Mouse (Mus musculus) testis, adult 2 months (tissue): ENCODE measurements around the gene Jund. TPM values are rescaled to one million over a fixed set of nuclear protein-coding genes. Genes with fewer than 3 reads are reported as not detected.

ENCODE experiments used
- H3K27ac ChIP-seq: fragments of 200-500 bp; 2 replicates; pipeline ENCODE4 v1.5.1; 2012; ENCODE audit warnings: low read depth, low read length; ENCODE audit not compliant: control insufficient read depth, insufficient read depth
- H3K27me3 ChIP-seq: fragments of 200-500 bp; 2 replicates; pipeline ENCODE4 v1.6.1; 2012; ENCODE audit warnings: mild to moderate bottlenecking, low read length, moderate library complexity; ENCODE audit not compliant: control insufficient read depth, insufficient read depth
- H3K36me3 ChIP-seq: fragments of 200-500 bp; 2 replicates; pipeline ENCODE4 v1.6.1; 2012; ENCODE audit warnings: mild to moderate bottlenecking, low read length; ENCODE audit not compliant: control insufficient read depth, insufficient read depth
- H3K4me1 ChIP-seq: fragments of 200-500 bp; 2 replicates; pipeline ENCODE4 v1.6.1; 2012; ENCODE audit warnings: low read length; ENCODE audit not compliant: control insufficient read depth, insufficient read depth
- H3K4me3 ChIP-seq: fragments of 200-500 bp; 2 replicates; pipeline ENCODE4 v1.5.1; 2012; ENCODE audit warnings: low read depth, mild to moderate bottlenecking, low read length, moderate library complexity, mixed read lengths; ENCODE audit not compliant: control insufficient read depth
- CTCF ChIP-seq: fragments of 200-500 bp; IDR thresholded peaks from 2 replicates; pipeline ENCODE4 v1.5.1; 2012; ENCODE audit warnings: low read depth, mild to moderate bottlenecking, inconsistent platforms, low read length, moderate library complexity; ENCODE audit not compliant: control insufficient read depth, insufficient read depth, insufficient replicate concordance
- POLR2A ChIP-seq: fragments of 200-500 bp; IDR thresholded peaks from 2 replicates; pipeline ENCODE4 v1.6.1; 2012; ENCODE audit warnings: low read depth, mild to moderate bottlenecking, inconsistent platforms, low read length, moderate library complexity; ENCODE audit not compliant: control insufficient read depth
- polyA plus RNA-seq: library from polyadenylated mRNA; depleted of rRNA; stranded (reverse); fragments of >200 nt; gene quantifications from 2 replicates; pipeline ENCODE4 v1.2.3, GENCODE M21; 2012

Gene Jund
- polyA plus RNA-seq, 1 experiment, result 79.2 TPM

DNA sequence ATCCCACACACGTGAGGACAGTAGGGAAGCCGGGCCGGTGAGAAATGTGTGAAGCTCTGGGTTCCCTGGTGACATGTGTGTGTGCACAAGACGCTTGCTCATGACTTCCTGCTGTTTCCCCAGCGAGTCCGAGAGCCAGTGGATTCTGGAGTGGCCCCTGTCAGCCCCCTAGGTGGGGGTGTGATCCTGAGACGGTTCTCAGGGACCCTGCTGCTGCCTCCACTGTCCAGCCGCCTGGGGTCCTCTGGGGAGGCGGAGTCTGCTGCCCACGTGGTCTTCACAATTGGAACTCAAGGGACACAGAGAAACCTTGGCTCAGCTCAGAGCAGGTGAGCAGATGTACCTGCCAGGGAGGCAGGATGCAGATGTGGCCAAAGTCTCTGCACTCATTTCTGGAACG lies 28.0 kb downstream of the Jund start:
- no peak for TF ChIP-seq POLR2A
- H3K27ac ChIP-seq, result no peak overlapping the region
- H3K4me1 ChIP-seq, result peaks cover 7% of the 10 kb centered on the region
- H3K27me3 ChIP-seq, result no peaks in the 10 kb centered on the region
- H3K4me3 ChIP-seq, result no peak overlapping the region
- no peaks in the 10 kb centered on the region for H3K36me3 ChIP-seq

DNA sequence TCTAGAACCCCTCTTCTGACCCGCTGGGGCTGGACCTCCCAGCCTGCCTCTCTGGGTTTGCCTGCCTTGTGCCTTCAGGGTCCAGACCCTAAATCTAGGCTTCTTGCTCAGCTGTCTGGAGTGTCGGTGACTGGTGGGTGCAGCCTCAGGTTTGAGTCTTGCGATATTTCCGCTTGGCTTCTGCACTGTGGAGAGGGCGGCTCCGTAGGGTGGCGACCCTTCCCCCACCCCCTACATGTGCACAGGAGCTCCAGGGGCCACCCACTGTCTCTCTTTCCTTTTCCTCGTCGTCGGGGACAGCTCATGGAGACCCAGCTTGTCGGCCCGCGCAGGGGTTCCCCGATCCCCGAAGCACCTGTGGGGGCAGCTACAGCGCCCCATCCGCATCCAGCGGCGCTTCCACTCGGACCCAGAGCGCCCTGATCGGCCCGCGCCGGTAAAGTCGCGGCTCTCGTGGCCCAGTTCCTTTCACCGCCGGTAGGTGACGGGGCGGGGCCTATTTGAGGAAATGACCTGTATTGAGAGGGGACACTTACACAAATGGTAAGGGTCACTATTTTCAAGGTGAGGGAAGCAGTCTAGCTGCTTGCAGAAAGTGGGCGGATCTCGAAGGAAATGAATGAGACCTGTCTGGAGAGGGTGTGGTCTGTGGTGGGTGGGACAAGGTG lies 31.2 kb downstream of the Jund start:
- no peak overlapping the region for H3K4me3 ChIP-seq
- TF ChIP-seq CTCF, result no peak
- no peak for TF ChIP-seq POLR2A
- no peak overlapping the region for H3K27ac ChIP-seq
- H3K36me3 ChIP-seq, result no peaks in the 10 kb centered on the region
- no peaks in the 10 kb centered on the region for H3K27me3 ChIP-seq
- H3K4me1 ChIP-seq, result peaks cover 7% of the 10 kb centered on the region

DNA sequence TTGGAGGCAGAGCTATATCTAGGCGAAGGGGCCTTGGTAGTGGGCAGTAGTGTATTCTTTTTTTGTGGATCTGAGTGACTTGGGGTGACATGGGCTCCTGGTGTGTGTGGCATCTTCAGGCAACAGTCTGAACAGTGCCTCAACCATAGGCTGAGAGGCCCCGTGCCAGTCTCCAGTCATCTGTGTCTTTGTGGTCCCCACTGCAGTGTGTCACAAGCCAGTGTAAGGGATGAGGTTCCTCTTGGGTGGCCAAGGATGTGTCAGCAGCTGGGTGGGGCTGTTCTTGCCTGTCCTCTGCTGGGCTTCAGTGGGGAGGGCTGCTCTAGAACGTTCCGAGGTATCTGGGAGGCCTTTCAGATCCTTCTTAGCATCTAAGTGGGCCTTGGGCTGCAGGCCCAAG lies 32.2 kb downstream of the Jund start:
- H3K4me3 ChIP-seq, result no peak overlapping the region
- no peaks in the 10 kb centered on the region for H3K36me3 ChIP-seq
- H3K4me1 ChIP-seq, result peaks cover 7% of the 10 kb centered on the region
- TF ChIP-seq CTCF (no peak), POLR2A (no peak)
- no peaks in the 10 kb centered on the region for H3K27me3 ChIP-seq
- H3K27ac ChIP-seq, result no peak overlapping the region

DNA sequence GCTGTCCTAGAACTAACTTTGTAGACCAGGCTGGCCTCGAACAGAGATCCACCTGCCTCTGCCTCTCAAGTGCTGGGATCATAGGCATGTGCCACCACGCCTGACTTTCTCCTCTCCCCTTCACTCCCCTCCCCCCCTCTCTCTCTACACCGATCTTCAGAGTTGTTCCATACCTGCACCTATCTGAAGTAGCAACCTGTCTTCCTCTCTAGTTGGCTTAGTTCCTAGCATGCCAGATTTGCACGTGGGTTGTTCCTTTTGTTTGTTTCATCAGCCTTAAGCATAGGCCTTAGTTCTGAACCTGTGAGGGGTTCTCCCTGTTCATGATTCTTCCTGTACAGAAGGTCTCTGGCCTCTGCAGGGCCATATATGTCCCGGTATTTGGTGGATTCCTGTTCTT lies 39.0 kb downstream of the Jund start:
- H3K4me3 ChIP-seq, result no peak overlapping the region
- H3K4me1 ChIP-seq, result no peaks in the 10 kb centered on the region; the same call in 1 of the 2 replicates
- no peaks in the 10 kb centered on the region for H3K27me3 ChIP-seq
- H3K36me3 ChIP-seq, result no peaks in the 10 kb centered on the region
- no peak overlapping the region for H3K27ac ChIP-seq
- TF ChIP-seq CTCF, result no peak
- no peak for TF ChIP-seq POLR2A

DNA sequence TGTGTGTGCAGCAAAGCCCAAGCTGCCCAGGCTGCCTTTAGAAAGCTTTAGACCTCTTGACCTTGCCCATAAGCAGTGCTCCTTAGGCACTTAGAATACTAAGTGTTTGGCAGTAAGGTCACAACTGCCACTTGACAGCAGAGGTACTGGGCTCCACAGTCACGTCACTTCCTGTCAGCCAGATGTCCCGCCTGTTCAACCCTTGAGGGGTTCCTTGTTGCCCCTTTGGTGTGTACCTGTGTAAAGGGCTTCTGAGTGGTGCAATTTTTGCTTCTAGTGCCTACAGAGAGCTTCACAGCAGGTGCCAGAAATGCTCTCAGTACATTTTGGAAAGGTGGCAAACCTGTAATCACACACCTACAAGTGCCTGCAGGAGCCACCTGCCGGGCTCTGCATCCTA lies 39.5 kb downstream of the Jund start:
- no peak overlapping the region for H3K27ac ChIP-seq

DNA sequence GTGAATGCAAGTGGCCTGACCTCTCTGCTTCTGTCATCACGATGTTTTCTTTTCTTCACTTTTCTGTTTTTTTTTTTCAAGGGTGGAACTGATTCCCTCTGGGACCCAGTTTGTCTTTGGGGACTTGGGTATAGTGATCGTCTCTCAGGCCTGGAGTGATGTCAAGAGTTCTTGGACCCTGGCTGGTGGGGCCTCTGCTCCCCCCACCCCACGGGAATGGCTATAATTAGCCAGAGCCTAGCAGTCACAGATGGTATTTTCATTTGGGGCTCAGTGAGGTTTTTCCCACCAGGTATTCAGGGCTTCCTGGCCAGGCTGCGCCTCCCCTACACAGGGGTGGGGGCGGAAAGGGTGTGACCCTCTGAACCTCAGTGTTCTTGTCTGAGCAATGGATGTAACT lies 42.9 kb downstream of the Jund start:
- Histone ChIP-seq H3K4me1 (peaks cover 17% of the 10 kb centered on the region), H3K27ac (no peak overlapping the region), H3K4me3 (no peak overlapping the region), H3K36me3 (no peaks in the 10 kb centered on the region), H3K27me3 (no peaks in the 10 kb centered on the region; the same call in 1 of the 2 replicates)
- TF ChIP-seq POLR2A (no peak), CTCF (no peak)

More for the DNA sequence above, 39.5 kb downstream of the Jund start:
- no peak for TF ChIP-seq POLR2A
- no peak for TF ChIP-seq CTCF
- H3K4me1 ChIP-seq, result no peaks in the 10 kb centered on the region; the same call in 1 of the 2 replicates
- no peaks in the 10 kb centered on the region for H3K27me3 ChIP-seq
- no peaks in the 10 kb centered on the region for H3K36me3 ChIP-seq
- H3K4me3 ChIP-seq, result no peak overlapping the region

DNA sequence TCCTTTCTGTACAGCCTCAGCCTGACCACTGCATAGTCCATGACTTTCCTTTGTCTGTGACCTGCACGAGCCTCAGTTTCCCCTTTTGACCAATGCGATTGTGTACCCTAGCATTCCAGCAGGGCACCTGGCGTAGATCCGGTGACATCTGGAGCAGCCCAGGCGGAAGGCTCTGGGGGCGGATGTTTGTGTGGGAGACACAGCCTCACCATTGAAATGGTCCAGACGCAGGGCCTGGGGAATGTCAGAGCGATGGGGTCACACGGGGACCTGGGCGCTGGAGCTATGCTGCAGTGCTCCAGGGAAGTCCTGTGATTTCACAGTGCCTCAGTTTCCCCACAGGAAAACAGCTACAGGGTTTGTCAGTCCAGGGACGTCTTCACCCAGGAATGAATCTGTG lies 43.4 kb downstream of the Jund start:
- no peaks in the 10 kb centered on the region for H3K36me3 ChIP-seq
- no peak overlapping the region for H3K4me3 ChIP-seq
- H3K27ac ChIP-seq, result no peak overlapping the region
- H3K4me1 ChIP-seq, result peaks cover 17% of the 10 kb centered on the region
- no peak for TF ChIP-seq POLR2A
- TF ChIP-seq CTCF, result no peak
- no peaks in the 10 kb centered on the region; the same call in 1 of the 2 replicates for H3K27me3 ChIP-seq

DNA sequence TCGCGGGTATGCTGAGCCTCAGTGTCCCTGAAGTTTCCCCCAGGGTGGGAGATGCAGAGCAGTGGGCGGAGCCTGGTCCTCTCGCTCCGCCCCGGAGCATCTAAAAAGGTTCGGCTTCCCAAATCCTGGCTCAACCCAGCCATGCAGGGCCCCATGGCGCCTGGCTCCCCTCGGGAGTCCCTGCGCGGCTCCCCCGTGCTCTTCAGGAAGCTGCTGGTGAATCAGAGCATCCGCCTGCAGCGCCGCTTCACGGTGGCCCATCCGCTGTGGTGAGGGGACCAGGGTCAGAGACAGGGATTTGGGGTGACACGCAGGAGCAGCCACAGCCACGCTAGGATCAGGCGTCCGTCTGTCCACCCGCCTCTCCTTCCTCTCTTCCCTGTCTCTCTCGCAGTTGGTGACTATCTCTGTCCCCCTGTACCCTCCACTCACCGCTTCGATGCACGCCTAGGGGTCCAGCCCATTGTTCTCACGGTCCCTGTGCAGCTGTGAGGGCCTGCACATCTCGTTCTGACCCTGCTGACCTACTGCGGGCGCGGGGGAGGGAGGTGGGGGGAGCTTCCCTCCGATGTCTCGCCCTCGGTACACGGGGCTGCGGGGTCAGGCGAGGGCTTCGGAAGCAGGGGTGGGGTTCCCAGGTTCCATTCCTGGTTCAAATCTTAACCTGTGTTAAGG lies 44.4 kb downstream of the Jund start:
- Histone ChIP-seq H3K4me3 (no peak overlapping the region), H3K27me3 (no peaks in the 10 kb centered on the region; the same call in 1 of the 2 replicates)

More for the DNA sequence above, 44.4 kb downstream of the Jund start:
- TF ChIP-seq CTCF (no peak), POLR2A (no peak)
- peaks cover 17% of the 10 kb centered on the region for H3K4me1 ChIP-seq
- H3K27ac ChIP-seq, result no peak overlapping the region
- H3K36me3 ChIP-seq, result no peaks in the 10 kb centered on the region
